Mouse (Mus musculus) macrophage (primary cell): Measurements from ENCODE around the gene Fgg. TPM values are rescaled to one million over a fixed set of nuclear protein-coding genes. Genes with fewer than 3 reads are reported as not detected.

Source experiments
- H3K27ac ChIP-seq: fragments of 350-480 bp; formaldehyde crosslinking; 2 replicates; pipeline ENCODE4 v1.9.0; 2021
- H3K36me3 ChIP-seq: fragments of 350-480 bp; formaldehyde crosslinking; 2 replicates; pipeline ENCODE4 v1.9.0; 2021; ENCODE audit errors: inconsistent target
- H3K4me3 ChIP-seq: fragments of 350-480 bp; formaldehyde crosslinking; 2 replicates; pipeline ENCODE4 v1.9.0; 2021; ENCODE audit errors: inconsistent target
- H3K79me2 ChIP-seq: fragments of 350-480 bp; formaldehyde crosslinking; 2 replicates; pipeline ENCODE4 v1.9.0; 2021; ENCODE audit errors: inconsistent target
- WGBS: methylation state at CpG from one replicate; pipeline ENCODE4 v1.1.7; 2026; ENCODE audit warnings: inconsistent platforms; ENCODE audit not compliant: missing documents; 5-methylcytosine and 5-hydroxymethylcytosine counted together
- polyA plus RNA-seq: library from polyadenylated mRNA; stranded (reverse); fragments of 250-400 nt; gene quantifications from 3 replicates; pipeline ENCODE4 v1.2.4, GENCODE M21; 2018; ENCODE audit warnings: inconsistent platforms

Gene Fgg
- polyA plus RNA-seq, 1 experiment from 2014 or later = not detected

DNA sequence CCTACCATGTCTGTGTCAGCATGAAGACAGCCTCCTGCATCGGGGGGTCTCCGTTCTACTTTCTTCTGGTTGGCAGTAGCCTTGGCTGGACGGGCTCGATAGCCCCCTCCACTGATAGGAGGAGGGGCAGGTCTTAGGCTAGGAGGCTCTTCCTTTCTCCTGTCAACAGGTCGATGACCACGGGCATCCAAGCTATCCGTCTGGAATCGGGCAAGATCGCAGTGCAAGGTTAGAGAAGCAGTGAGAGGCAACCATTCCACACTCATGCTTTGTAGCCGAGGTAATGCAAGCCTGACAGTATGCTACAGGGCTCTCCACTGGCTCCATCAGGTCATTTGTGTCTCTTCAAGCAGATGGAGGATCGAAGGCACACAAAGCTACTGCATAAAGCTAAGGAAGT lies 39.1 kb downstream of the Fgg start:
- Histone ChIP-seq H3K36me3 (no peaks in the 10 kb centered on the region), H3K27ac (no peak overlapping the region), H3K4me3 (no peak overlapping the region), H3K79me2 (no peaks in the 10 kb centered on the region)
- WGBS = 89% methylated on average over 11 of the region's 11 CpGs

DNA sequence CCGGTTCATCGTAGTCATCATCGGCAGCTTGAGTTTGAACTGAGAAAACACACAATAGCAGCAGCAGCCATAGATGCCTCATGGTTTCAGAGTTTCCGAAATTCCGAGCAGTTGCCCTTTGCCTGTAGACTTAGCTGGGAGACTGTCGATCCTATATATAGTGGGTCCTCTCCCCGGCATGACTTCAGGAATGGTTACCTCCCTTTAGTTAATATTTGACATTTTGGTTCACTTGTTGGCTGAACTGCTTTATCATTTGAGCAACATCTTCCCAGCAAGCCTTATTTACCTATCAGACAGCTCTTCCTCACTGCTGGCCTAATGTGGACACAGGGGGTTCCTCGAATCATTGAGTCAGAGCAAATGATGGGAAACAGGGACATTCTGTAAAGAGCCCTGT lies 42.2 kb downstream of the Fgg start, which contains the start of gene Fgb:
Gene Fgb, minus strand, starts transcription at position 184 of the 400 bp plus-strand sequence.
- Histone ChIP-seq H3K79me2 (no peaks in the 10 kb centered on the region), H3K36me3 (no peaks in the 10 kb centered on the region), H3K4me3 (no peak within 1 kb of the TSS), H3K27ac (no peak within 1 kb of the TSS)
- 93% methylated on average over 8 of the region's 8 CpGs for WGBS

DNA sequence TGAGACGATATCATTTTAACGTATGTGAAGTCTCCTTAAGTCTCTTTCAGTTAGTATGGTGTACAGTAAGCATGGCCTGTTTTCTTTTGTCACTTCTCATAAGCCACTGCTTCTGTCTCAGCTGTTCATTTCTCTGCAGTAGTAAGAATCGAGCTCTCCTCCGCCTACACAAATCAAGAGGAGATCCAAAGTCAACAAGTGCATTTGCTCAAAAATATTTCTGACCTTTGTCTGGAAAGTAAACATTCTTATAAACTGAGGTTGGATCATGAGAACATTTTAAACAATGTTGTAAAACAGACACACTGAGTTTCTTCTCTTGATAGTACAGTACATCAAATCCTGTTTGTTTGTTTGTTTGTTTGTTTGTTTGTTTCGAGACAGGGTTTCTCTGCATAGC lies 43.1 kb downstream of the Fgg start:
- 94% methylated on average over 5 of the region's 5 CpGs for WGBS
- H3K4me3 ChIP-seq = no peak overlapping the region
- H3K27ac ChIP-seq = no peak overlapping the region
- H3K36me3 ChIP-seq = no peaks in the 10 kb centered on the region
- H3K79me2 ChIP-seq = peaks cover 3% of the 10 kb centered on the region

DNA sequence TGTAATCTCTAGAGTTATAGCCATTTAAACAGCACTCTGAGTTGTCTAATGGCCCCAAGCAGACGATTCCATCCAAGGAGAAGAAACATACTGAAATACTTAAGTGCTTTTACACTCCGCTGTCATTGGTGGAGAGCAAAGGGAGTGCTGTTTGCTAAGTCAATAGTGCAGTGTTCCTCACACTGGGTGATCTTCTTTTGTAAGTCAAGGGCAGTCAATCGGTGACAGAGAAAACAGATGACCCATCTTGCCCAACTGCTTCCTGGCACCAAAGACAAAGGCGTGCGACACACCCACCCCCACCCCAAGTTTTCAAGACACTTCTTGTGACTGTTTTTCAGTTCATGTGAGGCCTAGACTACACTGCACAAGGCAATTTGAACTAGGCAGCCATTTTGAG lies 44.6 kb downstream of the Fgg start:
- H3K4me3 ChIP-seq = no peak overlapping the region
- peaks cover 17% of the 10 kb centered on the region for H3K79me2 ChIP-seq
- 94% methylated on average over 5 of the region's 5 CpGs for WGBS
- H3K36me3 ChIP-seq = no peaks in the 10 kb centered on the region
- no peak overlapping the region for H3K27ac ChIP-seq

DNA sequence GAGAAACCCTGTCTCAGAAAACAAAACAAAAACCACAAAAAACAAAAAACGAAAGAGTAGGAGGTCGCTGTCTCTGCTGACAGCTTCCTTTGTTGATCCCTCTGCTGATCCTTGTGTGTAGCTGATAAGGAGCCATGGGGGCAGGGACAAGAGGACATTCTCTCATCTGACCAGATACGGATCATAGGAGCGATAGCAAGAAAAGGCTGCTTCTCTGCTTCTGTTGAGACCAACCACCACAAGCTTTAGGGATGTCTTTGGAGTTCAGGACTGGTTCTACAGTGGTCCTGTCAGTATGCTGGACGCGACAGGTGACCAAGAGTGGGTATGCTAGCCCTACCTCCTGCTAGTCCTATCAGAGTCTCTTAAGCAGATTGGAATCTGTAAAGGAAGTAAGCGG lies 45.6 kb downstream of the Fgg start:
- no peak overlapping the region for H3K27ac ChIP-seq
- peaks cover 24% of the 10 kb centered on the region for H3K79me2 ChIP-seq
- WGBS = 91% methylated on average over 7 of the region's 7 CpGs
- H3K4me3 ChIP-seq = no peak overlapping the region
- no peaks in the 10 kb centered on the region for H3K36me3 ChIP-seq

DNA sequence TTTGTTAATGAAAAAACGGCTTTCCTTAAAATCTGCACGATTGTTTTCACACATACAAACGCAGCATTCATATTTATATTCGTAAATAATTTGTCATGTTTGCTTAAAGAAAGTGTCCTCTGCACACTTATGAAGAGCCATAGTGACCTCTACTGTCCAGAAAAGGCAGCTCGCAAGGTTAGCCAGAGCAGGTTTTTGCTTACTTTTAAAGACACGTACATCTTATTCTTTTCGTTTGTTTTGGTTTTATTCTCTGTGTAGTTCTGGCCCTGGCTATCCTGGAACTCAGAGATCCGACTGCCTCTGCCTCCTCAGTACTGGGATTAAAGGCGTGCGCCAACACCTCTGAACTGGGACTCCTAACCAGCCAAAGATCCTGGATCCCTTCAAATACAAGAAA lies 46.2 kb downstream of the Fgg start:
- WGBS = 34% methylated on average over 10 of the region's 10 CpGs
- H3K79me2 ChIP-seq = peaks cover 24% of the 10 kb centered on the region
- no peak overlapping the region for H3K4me3 ChIP-seq
- H3K36me3 ChIP-seq = no peaks in the 10 kb centered on the region
- no peak overlapping the region for H3K27ac ChIP-seq

DNA sequence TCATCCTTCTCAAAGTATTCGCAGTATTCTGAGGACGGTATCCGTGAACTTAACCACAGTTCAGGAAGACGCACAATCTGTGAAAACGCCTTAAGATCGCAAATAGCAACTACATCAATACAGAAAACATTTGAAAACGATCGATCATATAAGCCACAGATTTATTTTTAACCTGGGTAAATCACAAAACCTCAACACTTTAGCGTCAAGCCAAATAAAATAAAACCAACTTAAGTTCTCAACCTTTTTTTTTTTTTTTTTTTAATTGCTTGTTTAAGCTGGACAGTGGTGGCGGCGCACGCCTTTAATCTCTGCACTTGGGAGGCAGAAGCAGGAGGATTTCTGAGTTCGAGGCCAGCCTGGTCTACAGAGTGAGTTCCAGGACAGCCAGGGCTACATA lies 47.2 kb downstream of the Fgg start:
- Histone ChIP-seq H3K36me3 (peaks cover 9% of the 10 kb centered on the region), H3K79me2 (peaks cover 24% of the 10 kb centered on the region), H3K27ac (no peak overlapping the region), H3K4me3 (peak overlapping the region; percentile 36)
- WGBS = 21% methylated on average over 13 of the region's 13 CpGs

DNA sequence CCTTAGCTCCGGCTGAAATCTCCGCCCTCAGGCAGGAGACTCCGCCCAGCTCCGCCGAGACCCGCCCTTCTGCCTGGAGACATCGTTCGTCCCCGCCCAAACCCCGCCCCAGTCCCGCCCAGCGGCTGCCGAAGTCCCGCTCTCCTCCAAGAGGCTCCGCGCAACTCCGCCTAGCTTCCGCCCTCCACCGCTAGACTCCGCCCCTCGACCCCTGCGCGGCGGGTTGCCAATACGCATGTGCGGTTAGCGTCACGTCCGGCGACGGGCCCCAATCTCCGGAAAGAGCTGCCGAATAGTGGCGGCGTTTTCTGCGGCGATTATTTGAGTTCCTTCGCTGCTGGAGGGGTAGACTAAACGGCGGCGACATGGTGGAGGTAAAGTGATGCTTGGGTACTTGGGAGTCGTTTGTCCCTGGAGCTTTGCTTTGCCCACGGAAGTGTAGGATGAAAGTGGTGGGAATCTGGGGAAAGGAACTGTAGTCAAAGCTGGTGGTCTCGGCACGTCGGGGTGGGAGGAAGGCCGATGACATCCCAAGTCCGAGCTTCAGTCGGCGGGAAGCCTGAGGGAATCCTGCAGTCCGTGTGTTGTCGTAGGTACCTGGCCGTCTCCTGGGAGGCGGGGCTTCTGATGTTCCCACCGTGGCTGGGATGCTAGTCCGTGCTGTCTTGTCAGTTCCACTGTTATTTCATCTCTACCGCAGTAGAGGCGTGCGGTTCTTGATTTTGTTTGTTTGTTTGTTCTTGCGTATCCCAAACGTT lies 47.9 kb downstream of the Fgg start, which contains the start of gene Plrg1:
Gene Plrg1, plus strand, starts transcription at position 242 of the 758 bp plus-strand sequence.
- H3K36me3 ChIP-seq = peaks cover 16% of the 10 kb centered on the region
- WGBS = 0% methylated on average over 60 of the region's 61 CpGs
- H3K4me3 ChIP-seq = peak within 1 kb of the TSS; percentile 97
- peaks cover 24% of the 10 kb centered on the region for H3K79me2 ChIP-seq
- peak within 1 kb of the TSS; percentile 50 for H3K27ac ChIP-seq

DNA sequence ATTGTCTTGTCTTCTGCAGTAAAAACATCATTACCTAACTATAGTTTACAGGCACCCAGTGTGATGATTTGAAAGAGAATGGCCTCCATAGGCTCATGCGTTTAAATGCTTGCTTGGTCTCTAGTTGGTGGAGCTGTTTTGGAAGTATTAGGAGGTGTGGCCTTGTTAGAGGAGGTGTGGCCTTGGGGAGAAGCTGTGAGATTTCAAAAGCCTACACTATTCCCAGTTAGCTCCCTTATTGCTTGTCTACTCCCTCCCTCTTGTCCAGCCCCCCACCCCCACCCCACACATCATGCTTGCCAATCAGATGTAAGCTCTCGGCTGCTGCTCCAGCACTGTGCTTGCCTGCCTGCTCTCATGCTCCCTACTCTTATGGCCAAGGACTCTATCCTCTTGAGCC lies 49.5 kb downstream of the Fgg start:
- Histone ChIP-seq H3K27ac (no peak overlapping the region), H3K4me3 (no peak overlapping the region), H3K79me2 (peaks cover 24% of the 10 kb centered on the region), H3K36me3 (peaks cover 32% of the 10 kb centered on the region)
- WGBS = 92% methylated on average over 1 of the region's 2 CpGs

Other genes with a start within 250 kb of the Fgg start
- not detected in 3 replicates for gene Rbm46, start 131.2 kb upstream of the Fgg start, polyA plus RNA-seq
- gene Lrat, start 103.8 kb upstream of the Fgg start, polyA plus RNA-seq = not detected in 3 replicates
- not detected in 3 replicates for gene Fga, start 18.4 kb downstream of the Fgg start, polyA plus RNA-seq
- gene Fgb, start 42.1 kb downstream of the Fgg start, polyA plus RNA-seq = not detected in 3 replicates
- 31.0 to 38.1 TPM (median 35.4 TPM) in 3 replicates for gene Plrg1, start 47.8 kb downstream of the Fgg start, polyA plus RNA-seq
- gene Dchs2, start 120.2 kb downstream of the Fgg start, polyA plus RNA-seq = not detected in 3 replicates